ENCODE assay signal across 8 mouse cellular contexts in genomic region chr6:114893427-114894209, GRCm38 (mm10).
DNase-seq lines count a peak whose midpoint lies in the region; TF ChIP-seq lines count a peak whose summit lies in the region.

No protein-coding gene starts in this region.

- no peak overlapping the region for H3K4me3 ChIP-seq in embryonic facial prominence, embryonic 10.5 days
- peak overlapping the region; percentile 49 for H3K4me3 ChIP-seq in liver, adult 2 months (ENCODE audit: insufficient read depth, low read depth, low read length)
- H3K4me3 ChIP-seq in myocyte: no peak overlapping the region

- no peaks in the 10 kb centered on the region for H3K9me3 ChIP-seq in embryonic facial prominence, embryonic 10.5 days

- H3K27me3 ChIP-seq in embryonic facial prominence, embryonic 10.5 days (replicated peaks; ENCODE audit: low read depth, poor library complexity, severe bottlenecking): no peaks in the 10 kb centered on the region
- no peaks in the 10 kb centered on the region for H3K27me3 ChIP-seq in liver, adult 2 months (ENCODE audit: control insufficient read depth, insufficient read depth, low read length)
- H3K27me3 ChIP-seq in myocyte (ENCODE audit: control insufficient read depth, insufficient read depth, insufficient read length): no peaks in the 10 kb centered on the region

- intact Hi-C loops in heart, postnatal 14 days (cut with DNase I): no loop called here

- peaks cover 64% of the 10 kb centered on the region for H3K4me1 ChIP-seq in embryonic facial prominence, embryonic 10.5 days
- H3K4me1 ChIP-seq in liver, adult 2 months (ENCODE audit: control insufficient read depth, insufficient read depth, low read length): peaks cover 52% of the 10 kb centered on the region

- WGBS in embryonic facial prominence, embryonic 10.5 days: 74% methylated on average over 20 of the region's 20 CpGs
- 18% methylated on average over 20 of the region's 20 CpGs for WGBS in liver, adult 2 months

- peak; percentile 18; the same call in 1 of the 2 replicates for TF ChIP-seq CTCF in liver, adult 2 months (IDR thresholded peaks at IDR 0.05; ENCODE audit: low read depth, low read length)

- H3K27ac ChIP-seq in embryonic facial prominence, embryonic 10.5 days (replicated peaks): peak overlapping the region; percentile 36
- H3K27ac ChIP-seq in liver, adult 2 months (replicated peaks; ENCODE audit: insufficient read depth, low read depth, low read length): peak overlapping the region; percentile 97

- H3K36me3 ChIP-seq in embryonic facial prominence, embryonic 10.5 days (replicated peaks): peaks cover 58% of the 10 kb centered on the region
- H3K36me3 ChIP-seq in liver, adult 2 months (ENCODE audit: control insufficient read depth, insufficient read depth, low read length): no peaks in the 10 kb centered on the region
- no peaks in the 10 kb centered on the region for H3K36me3 ChIP-seq in myocyte (ENCODE audit: control insufficient read depth, insufficient read depth)

- peak; percentile 54; the same call in 1 of the 2 replicates for TF ChIP-seq POLR2A in liver, adult 2 months (IDR thresholded peaks at IDR 0.05; ENCODE audit: extremely low read depth, insufficient read depth, low read length)
- peak; percentile 44 for TF ChIP-seq POLR2A in myocyte (IDR thresholded peaks at IDR 0.05; ENCODE audit: insufficient read length, low read depth)

- peak overlapping the region; percentile 88 for H3K4me2 ChIP-seq in myocyte (ENCODE audit: low read depth)

- no peak overlapping the region for H3ac ChIP-seq in myocyte (ENCODE audit: control insufficient read depth, insufficient read length)

- H3K79me2 ChIP-seq in liver, adult 2 months (ENCODE audit: control insufficient read depth, insufficient read depth, low read length): peaks cover 35% of the 10 kb centered on the region; the same call in 1 of the 2 replicates
- H3K79me2 ChIP-seq in myocyte (ENCODE audit: control insufficient read depth, insufficient read depth): peaks cover 79% of the 10 kb centered on the region

- peak overlapping the region; percentile 73 for H3K9ac ChIP-seq in liver, adult 2 months (ENCODE audit: low read depth, low read length)

- DNase-seq in 3134 (ENCODE audit: extremely low read depth, insufficient read length, low spot score) (peak; percentile 89), 416B (ENCODE audit: low read depth) (peak; percentile 99)
- no peak for DNase-seq in embryonic facial prominence, embryonic 10.5 days (ENCODE audit: low spot score)
- peak; percentile 69 to 75 for DNase-seq in heart, postnatal 14 days
- DNase-seq in liver, adult 2 months (ENCODE audit: extremely low read depth, low read depth, low spot score): peak; percentile 97
- peak; percentile 64 to 71 for DNase-seq in thymus, postnatal 36 days
- DNase-seq in embryo, embryonic 10 days (ENCODE audit: low spot score): no peak

TF ChIP-seq in myocyte, 11 proteins besides CTCF, POLR2A, EP300 and RAD21:
- TF ChIP-seq USF1 (IDR thresholded peaks at IDR 0.05; ENCODE audit: low read depth) (peak; percentile 55), MYOD1 (IDR thresholded peaks at IDR 0.05; ENCODE audit: control insufficient read depth in 1 of 3, insufficient read length in 2 of 3, low read depth in 2 of 3) (peak; percentile 10 to 89 (median 80)), MYOG (IDR thresholded peaks at IDR 0.05; ENCODE audit: control insufficient read depth in 1 of 3, insufficient read depth in 1 of 3, insufficient read length in 2 of 3, low read depth in 2 of 3) (peak in 2 of 3 experiments; percentile 70 to 89), TCF12 (IDR thresholded peaks at IDR 0.05; ENCODE audit: insufficient read depth, poor library complexity, severe bottlenecking) (peak; percentile 30), SRF (IDR thresholded peaks at IDR 0.05; ENCODE audit: control insufficient read depth, insufficient read length, low read depth) (no peak), CEBPB (IDR thresholded peaks at IDR 0.05; ENCODE audit: insufficient read depth, poor library complexity, severe bottlenecking) (peak; percentile 100), POLR2AphosphoS2 (IDR thresholded peaks at IDR 0.05; ENCODE audit: insufficient read length, low read depth) (no peak), REST (IDR thresholded peaks at IDR 0.05; ENCODE audit: insufficient read depth, insufficient read length) (no peak), TCF3 (IDR thresholded peaks at IDR 0.05; ENCODE audit: insufficient read length, low read depth) (peak; percentile 2), MAX (IDR thresholded peaks at IDR 0.05; ENCODE audit: low read depth) (peak; percentile 53)

Comparison
In these comparisons a context has a peak if more than half of its experiments do, and no peak if none do; other contexts are left out.
1. DNase-seq: peak in 3134 (single experiment), 416B (single experiment), heart, postnatal 14 days (2 of 2), liver, adult 2 months (single experiment) and thymus, postnatal 36 days (2 of 2); none in embryonic facial prominence, embryonic 10.5 days (single experiment) and embryo, embryonic 10 days (single experiment).